Mouse (Mus musculus) lung, adult 2 months (tissue): ENCODE data around the gene Igfn1. TPM values are rescaled to one million over a fixed set of nuclear protein-coding genes. Genes with fewer than 3 reads are reported as not detected.

Experiments used
- DNase-seq: peaks from one replicate; pipeline ENCODE4 v3.0.0; 2022
- H3K4me1 ChIP-seq: fragments of 200-500 bp; 2 replicates; pipeline ENCODE4 v1.6.1; 2011; ENCODE audit warnings: low read length; ENCODE audit not compliant: control insufficient read depth, insufficient read depth
- H3K4me3 ChIP-seq: fragments of 200-500 bp; replicated peaks from 2 replicates; pipeline ENCODE3; 2011; ENCODE audit warnings: low read depth, mild to moderate bottlenecking, control low read depth, low read length; ENCODE audit errors: extremely low read depth
- CTCF ChIP-seq: fragments of 200-500 bp; IDR thresholded peaks from 2 replicates; pipeline ENCODE4 v1.5.1; 2011; ENCODE audit warnings: mild to moderate bottlenecking, low read length, control low read depth; ENCODE audit not compliant: insufficient read depth
- POLR2A ChIP-seq: fragments of 200-500 bp; IDR thresholded peaks from 2 replicates; pipeline ENCODE4 v1.6.1; 2011; ENCODE audit warnings: low read depth, mild to moderate bottlenecking, control low read depth, low read length, borderline replicate concordance; ENCODE audit errors: extremely low read depth
- WGBS: fragments of 180-500 bp; shearing (Covaris S2); methylation state at CpG from one replicate; pipeline ENCODE4 v1.1.7; 2018; 5-methylcytosine and 5-hydroxymethylcytosine counted together
- polyA plus RNA-seq: library from polyadenylated mRNA; depleted of rRNA; stranded (reverse); fragments of >200 nt; gene quantifications from 2 replicates; pipeline ENCODE4 v1.2.3, GENCODE M21; 2012; rRNA removed

The Igfn1 gene
- 0.05 TPM in 1 of 2 replicates, not detected in the other for polyA plus RNA-seq

- Histone ChIP-seq H3K4me1 (no peaks in the 10 kb centered on the region), H3K4me3 (no peak within 1 kb of the TSS)
- no peak for DNase-seq
- 90% methylated on average over 3 of the region's 3 CpGs for WGBS
- TF ChIP-seq POLR2A (no peak), CTCF (no peak)
Observed at GRCm38 (mm10) chr1:136006292-136006748, at the start of gene Igfn1. Gene Igfn1 (minus strand): TSS chr1:136006342.

- TF ChIP-seq POLR2A (no peak), CTCF (no peak)
- 74% methylated on average over 3 of the region's 3 CpGs for WGBS
Observed at GRCm38 (mm10) chr1:136055771-136056170, 49.6 kb upstream of the Igfn1 start.

GRCm38 (mm10) chr1:136052547-136052946 lies 46.4 kb upstream of the Igfn1 start, which contains the start of gene Cacna1s:
Gene Cacna1s (plus strand): TSS chr1:136052750.
- Histone ChIP-seq H3K4me1 (no peaks in the 10 kb centered on the region), H3K4me3 (no peak within 1 kb of the TSS)
- no peak for DNase-seq
- 56% methylated on average over 11 of the region's 11 CpGs for WGBS
- TF ChIP-seq CTCF (no peak), POLR2A (no peak)

More at GRCm38 (mm10) chr1:136055771-136056170, 49.6 kb upstream of the Igfn1 start:
- Histone ChIP-seq H3K4me1 (no peaks in the 10 kb centered on the region), H3K4me3 (no peak overlapping the region)
- DNase-seq: no peak

- TF ChIP-seq POLR2A: no peak
- peak; percentile 60; the same call in 1 of the 2 replicates for TF ChIP-seq CTCF
- Histone ChIP-seq H3K4me3 (no peak overlapping the region), H3K4me1 (no peaks in the 10 kb centered on the region)
- WGBS: 0% methylated on average over 6 of the region's 6 CpGs
- DNase-seq: peak; percentile 39
Observed at GRCm38 (mm10) chr1:136051465-136051864, 45.3 kb upstream of the Igfn1 start.

GRCm38 (mm10) chr1:136051013-136051315 lies 44.8 kb upstream of the Igfn1 start:
- Histone ChIP-seq H3K4me1 (no peaks in the 10 kb centered on the region), H3K4me3 (no peak overlapping the region)
- TF ChIP-seq POLR2A: no peak
- no peak for TF ChIP-seq CTCF
- 3% methylated on average over 36 of the region's 36 CpGs for WGBS
- peak; percentile 24 for DNase-seq

- TF ChIP-seq CTCF (no peak), POLR2A (no peak)
- Histone ChIP-seq H3K4me3 (no peak within 1 kb of the TSS), H3K4me1 (no peaks in the 10 kb centered on the region)
- WGBS: 26% methylated on average over 29 of the region's 29 CpGs
- DNase-seq: peak; percentile 12
Observed at GRCm38 (mm10) chr1:136050312-136051012, 44.3 kb upstream of the Igfn1 start, which contains the start of gene Ascl5. Gene Ascl5 (plus strand): TSS chr1:136050804.

GRCm38 (mm10) chr1:136047894-136048293 lies 41.8 kb upstream of the Igfn1 start:
- no peak for DNase-seq
- no peak overlapping the region for H3K4me3 ChIP-seq
- WGBS: 71% methylated on average over 9 of the region's 9 CpGs
- H3K4me1 ChIP-seq: no peaks in the 10 kb centered on the region
- no peak for TF ChIP-seq POLR2A
- TF ChIP-seq CTCF: no peak

- 5% methylated on average over 2 of the region's 2 CpGs for WGBS
- no peak for TF ChIP-seq POLR2A
- peak; percentile 29; the same call in 1 of the 2 replicates for TF ChIP-seq CTCF
- Histone ChIP-seq H3K4me3 (no peak overlapping the region), H3K4me1 (no peaks in the 10 kb centered on the region)
- DNase-seq: no peak
Observed at GRCm38 (mm10) chr1:136047432-136047831, 41.3 kb upstream of the Igfn1 start.

- peak; percentile 52 for DNase-seq
- WGBS: 20% methylated on average over 4 of the region's 4 CpGs
- Histone ChIP-seq H3K4me3 (no peak overlapping the region), H3K4me1 (no peaks in the 10 kb centered on the region)
- TF ChIP-seq CTCF (peak; percentile 91), POLR2A (no peak)
Observed at GRCm38 (mm10) chr1:136045774-136046173, 39.6 kb upstream of the Igfn1 start.

GRCm38 (mm10) chr1:136040874-136041273 lies 34.7 kb upstream of the Igfn1 start:
- H3K4me3 ChIP-seq: no peak overlapping the region
- WGBS: 27% methylated on average over 4 of the region's 4 CpGs
- no peaks in the 10 kb centered on the region for H3K4me1 ChIP-seq
- DNase-seq: no peak
- TF ChIP-seq POLR2A: no peak
- TF ChIP-seq CTCF: no peak
